Mouse (Mus musculus) cerebellum, postnatal 25 days (tissue): Measurements from ENCODE around the gene Rps25.

Experiments
- DNase-seq, 2 experiments: peaks; one replicate each; pipeline ENCODE4 v3.0.0; 2021; ENCODE audit warnings: mixed read lengths in 2 of 2

Rps25 gene

GRCm38 (mm10) chr9:44457035-44457742, 50.2 kb downstream of the Rps25 start:
- peak; percentile 52 to 70 for DNase-seq
